Mouse (Mus musculus) cerebellum, adult 2 months (tissue): Measurements from ENCODE around the gene Ntm.

Experiments used
- CTCF ChIP-seq: fragments of 200-500 bp; IDR thresholded peaks from 2 replicates; pipeline ENCODE4 v1.5.1; 2011; ENCODE audit warnings: low read depth, mild to moderate bottlenecking, control low read depth, low read length, moderate library complexity, borderline replicate concordance; ENCODE audit not compliant: insufficient read depth
- POLR2A ChIP-seq: fragments of 200-500 bp; IDR thresholded peaks from 2 replicates; pipeline ENCODE4 v1.6.1; 2011; ENCODE audit warnings: low read length, control low read depth, borderline replicate concordance; ENCODE audit not compliant: insufficient read depth

DNA sequence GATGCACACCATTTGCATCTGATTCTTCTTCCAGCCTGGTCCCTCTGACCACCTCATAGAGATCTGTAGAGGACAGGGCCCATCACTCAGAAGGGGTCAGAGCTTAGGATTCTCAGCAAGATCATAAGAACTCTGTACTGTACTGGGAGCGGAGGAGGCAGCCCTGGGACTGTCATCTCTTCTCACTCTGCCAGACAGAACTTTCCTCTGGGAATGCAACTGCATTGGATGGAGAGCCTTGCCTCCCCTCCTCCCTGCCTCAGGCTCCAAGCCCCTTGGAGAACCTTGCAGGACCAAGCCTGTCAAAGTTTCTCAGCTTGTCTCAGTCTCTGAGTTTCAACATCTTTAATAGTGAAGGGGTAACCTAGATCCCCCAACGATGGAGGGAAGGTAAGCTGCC is 1.4 kb downstream of the Ntm start:
- TF ChIP-seq CTCF (no peak), POLR2A (no peak)
